Mouse (Mus musculus) retina, postnatal 7 days (tissue): ENCODE results near the gene Hsh2d.

Experiments used
- DNase-seq: peaks from one replicate; pipeline ENCODE4 v3.0.0-alpha.2; 2012; ENCODE audit warnings: low read depth, low spot score

The Hsh2d gene

DNA sequence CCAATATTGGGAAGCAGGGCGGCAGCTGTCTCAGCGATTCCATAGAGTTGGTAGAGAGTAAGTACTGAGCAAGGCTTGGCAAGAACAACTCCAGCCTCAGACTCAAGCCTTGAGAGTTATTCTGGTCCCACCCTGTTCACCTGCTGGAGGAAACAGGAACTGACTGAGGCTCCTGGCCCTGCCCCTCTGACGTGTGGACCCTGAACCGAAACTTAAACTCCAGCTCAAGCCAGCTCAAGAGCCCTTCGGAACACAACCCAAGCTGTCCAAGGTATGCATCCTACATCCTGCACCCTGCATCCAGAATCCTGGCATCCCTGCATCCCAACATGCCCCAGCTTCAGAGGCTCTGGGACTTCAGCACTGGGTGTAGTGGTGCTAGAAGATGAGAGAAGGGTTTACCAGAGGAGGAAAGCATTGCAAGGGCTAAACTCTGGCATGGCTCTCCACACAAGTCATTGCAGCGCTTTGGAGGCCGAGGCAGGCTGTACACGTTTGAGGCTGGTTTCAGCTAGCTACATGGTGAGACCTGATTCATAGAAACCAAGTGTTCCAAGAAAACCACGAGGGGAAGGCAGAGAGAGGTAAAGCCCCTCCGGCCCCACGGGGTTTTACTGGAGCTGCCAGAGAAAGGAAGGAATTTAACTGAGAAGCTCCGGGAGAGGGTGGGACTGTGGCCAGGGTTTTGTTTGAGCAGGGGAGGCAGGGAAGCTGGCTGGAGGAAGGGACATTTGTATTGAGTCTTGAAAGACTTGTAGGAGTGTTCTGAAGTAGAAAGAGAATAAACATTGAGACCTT, at the start of gene Hsh2d:
Hsh2d (plus strand) TSS at position 222 of the 798 bp plus-strand sequence.
- DNase-seq = no peak

DNA sequence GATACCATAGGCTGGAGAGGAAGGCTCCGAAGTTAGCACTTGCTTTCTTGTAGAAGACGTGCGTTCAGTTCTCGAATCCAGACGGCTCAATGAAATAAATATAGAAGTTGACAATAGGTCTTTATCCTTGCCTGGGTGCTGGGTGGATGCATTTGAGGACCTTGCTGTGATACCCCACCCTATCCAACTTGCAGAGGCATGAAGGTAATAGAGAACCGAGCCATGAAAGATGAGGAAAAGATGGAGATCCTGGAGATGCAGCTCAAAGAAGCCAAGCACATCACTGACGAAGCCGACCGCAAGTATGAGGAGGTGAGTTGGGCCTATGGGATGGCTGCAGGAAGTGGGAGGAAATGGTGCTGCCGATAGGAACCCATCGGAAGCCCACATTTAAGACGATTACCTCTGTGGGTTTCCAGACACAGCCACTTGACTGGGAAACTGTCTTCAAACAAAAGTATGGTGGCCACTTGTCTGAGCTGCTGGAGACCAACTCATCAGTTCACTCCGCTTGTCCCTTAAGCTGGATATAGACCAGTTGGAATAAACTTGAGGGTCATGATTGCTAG, 46.1 kb upstream of the Hsh2d start:
- DNase-seq = no peak

DNA sequence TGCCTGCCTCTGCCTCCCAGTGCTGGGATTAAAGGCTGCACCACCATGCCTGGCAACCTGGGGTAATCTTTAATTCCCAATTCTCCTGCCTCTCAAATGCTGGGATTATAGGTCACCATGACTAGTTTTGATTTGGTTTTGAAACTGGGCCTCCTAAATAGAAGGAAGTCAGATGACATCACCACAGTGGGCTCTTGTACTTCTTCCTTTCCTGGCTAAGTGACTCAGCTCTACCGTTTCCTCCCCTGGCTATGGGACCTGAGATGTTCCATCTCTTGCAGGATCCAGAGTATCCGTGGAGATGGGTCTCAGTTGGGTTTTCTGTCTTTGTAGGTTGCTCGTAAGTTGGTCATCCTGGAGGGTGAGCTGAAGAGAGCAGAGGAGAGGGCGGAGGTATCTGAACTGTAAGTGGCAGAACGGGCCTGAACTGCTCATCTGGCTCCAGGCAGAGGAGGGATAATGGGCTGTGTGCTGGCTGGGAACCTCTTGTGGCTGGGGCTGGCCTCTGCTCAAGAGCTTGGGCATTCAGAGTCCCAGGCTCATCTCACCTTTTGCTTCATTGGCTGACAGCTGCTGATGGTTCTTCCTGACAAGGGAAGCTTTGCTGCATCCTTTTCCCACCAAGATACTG, 45.0 kb upstream of the Hsh2d start:
- DNase-seq = no peak

DNA sequence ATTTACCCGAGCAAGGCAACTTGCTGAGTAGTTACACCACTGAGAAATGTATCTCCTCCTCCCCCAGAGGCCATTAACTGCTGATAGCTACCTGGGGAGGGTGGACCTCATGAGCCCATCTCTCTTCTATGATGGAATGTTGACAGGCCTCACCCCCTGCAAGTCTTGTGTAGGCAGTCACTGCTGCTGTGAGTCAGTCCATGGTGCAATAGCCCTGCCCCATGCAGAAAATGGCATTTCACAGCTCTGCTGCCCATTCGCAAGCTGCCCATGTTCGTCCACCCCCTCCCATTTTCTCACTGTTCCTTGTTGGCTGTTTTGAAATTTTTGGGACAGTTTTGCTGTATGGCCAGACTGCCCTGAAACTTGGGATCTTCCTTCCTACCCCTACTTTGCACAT, 43.9 kb upstream of the Hsh2d start:
- DNase-seq = no peak

DNA sequence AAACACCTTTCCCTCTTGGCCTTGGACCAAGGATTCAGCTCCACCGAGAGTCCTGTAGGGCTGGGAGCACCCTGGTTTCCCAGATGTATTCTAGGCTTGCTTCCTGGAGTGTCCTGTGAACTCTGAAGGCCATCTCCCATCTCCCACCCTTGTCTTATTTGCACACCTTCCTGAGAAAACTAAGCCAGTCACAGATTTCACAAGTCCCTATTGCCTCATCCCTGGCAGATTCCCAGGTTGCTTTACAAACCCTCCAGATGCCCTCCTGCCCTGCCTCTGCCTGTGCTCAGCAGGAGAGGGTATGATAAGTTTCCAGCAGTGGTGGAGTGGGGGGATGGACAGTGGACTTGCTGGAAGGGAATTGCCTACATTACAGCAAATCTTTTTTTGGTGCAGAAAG, 43.4 kb upstream of the Hsh2d start:
- DNase-seq = no peak

DNA sequence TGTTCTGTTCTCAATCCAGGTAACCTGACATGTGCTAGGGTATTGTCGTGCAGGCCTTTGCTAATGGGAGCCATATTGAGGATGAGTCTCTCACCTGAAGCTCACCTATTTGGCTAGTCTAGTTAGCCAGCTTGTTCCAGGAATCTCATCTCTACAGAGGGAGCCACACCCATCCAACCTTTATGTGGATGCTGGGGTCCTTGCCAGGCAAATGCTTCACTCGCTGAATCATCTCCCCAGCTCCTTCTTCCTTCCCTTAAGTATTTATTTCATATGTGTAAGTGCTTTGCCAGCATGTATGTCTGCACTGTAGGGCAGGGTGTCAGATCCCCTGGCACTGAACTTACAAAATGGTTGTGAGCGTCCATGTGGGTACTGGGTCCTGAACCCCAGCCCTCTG, 42.9 kb upstream of the Hsh2d start:
- DNase-seq = no peak

DNA sequence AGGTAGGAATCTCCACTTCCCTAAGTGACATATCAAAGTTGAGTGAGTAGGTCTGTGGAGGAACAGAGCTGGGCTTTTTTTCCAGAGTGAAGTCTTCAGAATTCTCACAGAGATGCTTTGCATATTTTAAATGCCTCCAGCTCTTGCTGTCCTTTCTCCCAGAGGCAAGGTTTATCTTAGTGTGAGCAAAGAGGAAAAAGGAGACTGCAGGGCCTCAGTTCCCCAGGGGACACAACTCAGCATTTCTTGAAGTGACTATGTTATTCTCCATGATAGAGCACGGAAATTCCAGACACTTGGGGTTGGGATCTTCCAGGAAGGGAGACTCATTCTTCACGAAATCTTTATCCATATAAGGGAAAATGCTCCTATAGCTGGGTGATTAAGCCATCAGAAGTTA, 42.2 kb upstream of the Hsh2d start:
- DNase-seq = no peak

DNA sequence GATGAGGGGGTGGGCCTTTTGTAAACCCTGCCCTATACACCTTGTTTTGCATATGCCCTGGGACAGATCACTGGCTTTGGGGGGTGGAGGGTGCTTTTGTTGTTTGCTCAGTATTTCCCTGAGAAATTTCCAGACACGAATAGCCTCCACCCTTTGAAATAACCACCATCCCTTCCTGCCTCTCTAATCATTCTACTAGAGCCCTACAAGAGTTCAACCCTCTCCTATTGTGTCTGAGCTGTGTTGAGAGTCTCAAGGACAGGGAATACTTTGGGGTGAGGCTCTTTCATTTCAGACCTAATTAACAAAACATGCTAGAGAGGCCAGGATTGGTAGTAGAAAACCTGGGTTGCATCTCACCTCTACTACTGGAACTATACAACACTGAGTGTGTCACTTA, 40.4 kb upstream of the Hsh2d start:
- no peak for DNase-seq

DNA sequence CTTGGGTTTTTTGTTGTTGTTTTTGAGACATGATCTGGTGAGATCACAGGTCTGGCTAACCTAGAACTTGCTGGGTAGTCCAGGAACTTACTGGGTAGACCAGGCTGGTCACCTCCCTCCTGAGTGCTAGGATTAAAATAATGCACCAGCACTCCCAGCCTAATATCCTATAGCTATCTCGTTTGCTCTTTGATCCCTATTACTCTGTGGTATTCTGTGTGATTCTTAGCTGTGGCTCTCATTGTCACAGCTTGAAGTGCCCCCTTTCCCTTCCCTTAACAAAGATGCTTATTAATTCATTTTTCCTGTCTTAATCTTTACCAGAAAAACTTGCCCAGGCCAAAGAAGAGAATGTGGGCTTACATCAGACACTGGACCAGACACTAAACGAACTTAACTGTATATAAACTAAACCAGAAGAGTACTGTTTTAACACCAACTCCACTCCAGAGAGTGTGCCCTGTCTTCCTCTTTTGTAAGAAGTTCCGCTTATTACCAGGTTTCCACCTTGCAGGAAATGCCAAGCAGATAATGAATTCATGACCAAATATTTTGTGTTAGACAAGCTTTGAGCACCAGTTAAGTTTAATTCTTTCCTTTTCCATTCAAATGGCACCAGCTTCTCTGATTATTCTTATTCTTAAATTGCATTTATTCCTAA, 37.9 kb upstream of the Hsh2d start:
- DNase-seq = no peak

DNA sequence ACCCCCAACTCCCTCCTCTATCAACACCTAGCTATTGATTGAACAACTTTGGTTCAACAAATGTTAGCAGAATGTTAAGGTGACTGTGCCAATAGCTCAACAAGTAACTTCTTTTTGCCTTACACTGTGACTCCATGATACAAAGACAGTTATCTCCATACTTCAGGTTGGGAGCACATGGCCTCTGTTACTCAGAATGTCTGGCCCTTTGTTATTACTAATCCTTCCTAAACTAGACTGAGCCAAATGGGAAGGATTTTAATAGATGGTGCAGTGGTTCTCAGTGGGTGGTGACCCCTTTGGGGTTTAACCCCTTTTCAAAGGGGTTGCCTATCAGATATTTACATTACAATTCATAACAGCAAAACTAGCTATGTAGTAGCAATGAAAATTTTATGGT, 36.1 kb upstream of the Hsh2d start:
- no peak for DNase-seq

DNA sequence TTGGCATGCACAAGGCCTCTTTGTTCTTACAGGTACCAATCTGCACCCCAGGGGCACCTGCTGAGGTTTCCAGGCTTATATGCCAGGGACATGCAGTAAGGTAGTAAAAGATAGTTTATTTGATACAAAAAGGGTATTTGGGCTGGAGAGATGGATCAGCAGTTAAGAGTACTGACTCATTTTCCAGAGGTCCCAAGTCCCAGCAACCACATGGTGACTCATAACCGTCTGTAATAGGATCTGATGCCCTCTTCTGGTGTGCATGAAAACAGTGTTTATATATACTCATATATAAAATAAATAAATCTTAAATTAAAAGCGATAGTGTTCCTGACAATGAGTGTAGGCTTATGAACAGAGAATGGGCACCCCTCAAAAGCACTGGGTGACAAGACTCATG, 31.3 kb upstream of the Hsh2d start:
- no peak for DNase-seq

DNA sequence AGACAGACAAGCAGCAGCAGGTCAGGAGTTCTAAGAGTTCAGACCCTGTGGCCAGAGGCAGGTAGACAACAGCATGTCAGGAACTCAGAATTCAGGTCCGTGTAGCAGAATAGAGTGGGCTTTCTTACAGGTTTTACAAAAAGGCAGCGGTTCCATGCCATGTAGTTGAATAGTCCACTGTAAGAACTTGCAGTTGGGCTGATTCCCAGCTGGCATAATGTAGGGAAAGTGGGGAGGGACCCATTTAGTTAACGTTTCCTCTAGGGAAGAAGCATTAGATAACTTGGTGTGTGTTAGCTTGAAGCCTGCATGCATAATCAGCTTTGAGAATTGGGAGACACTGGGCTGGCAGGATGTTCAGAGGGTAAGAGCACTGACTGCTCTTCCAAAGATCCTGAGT, 30.7 kb upstream of the Hsh2d start:
- DNase-seq = no peak

DNA sequence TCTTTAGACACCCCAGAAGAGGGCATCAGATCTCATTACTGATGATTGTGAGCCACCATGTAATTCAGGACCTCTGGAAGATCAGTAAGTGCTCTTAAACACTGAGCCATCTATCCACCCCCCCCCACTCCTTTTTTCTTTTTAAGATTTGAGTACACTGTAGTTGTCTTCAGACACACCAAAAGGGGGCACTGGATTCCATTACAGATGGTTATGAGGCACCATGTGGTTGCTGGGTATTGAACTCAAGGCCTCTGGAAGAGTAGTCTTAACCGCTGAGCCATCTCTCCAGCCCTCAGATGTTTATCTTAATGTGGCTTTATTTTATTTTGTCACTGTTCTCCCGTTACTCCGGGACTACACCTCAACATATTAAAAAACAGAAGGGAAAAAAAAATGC, 29.4 kb upstream of the Hsh2d start:
- DNase-seq = no peak

DNA sequence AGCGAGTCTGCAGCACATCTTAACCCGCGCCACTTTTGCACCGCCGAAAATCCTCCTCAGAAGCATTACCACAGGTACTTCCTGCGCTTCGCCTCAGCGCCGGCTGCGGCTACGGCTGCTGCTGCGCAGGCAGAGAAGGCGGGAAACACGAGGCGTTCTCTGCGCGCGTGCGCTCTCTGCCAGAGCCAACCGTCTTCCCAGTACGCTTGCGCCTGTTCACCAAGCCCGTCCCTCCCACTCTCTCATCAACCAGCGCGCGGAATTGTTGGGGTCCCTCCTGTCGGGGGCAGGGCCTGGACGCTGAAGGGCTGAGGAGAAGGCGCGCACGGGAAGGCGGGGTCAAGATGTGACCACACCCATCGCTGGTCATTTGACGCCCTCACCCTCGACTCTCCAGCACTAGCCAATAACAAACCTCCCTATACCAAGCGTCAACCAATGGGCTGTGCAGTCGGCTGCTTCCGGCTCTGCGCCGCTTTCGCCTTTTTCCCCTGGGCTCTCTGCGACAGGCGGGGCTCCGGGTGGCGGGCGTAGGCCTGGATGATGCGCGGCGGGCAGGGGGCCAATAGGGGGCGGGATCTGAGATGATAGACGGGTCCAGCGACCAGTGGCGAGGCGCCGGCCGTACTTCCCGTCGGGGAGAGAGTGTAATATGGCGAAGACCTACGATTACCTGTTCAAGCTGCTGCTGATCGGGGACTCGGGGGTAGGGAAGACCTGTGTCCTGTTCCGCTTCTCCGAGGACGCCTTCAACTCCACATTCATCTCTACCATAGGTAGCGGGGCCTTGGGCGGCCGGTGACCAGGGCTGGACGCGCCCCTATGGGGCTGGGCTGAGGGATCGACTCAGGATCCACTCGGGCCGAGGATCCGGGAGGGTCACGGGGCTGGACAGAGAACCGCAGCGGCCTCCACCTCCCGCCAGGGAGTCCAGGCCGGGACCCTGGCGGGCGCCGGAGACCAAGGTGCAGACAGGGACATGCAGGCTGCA, 28.4 kb upstream of the Hsh2d start, which contains the start of gene Rab8a:
Rab8a (plus strand) TSS at position 494 of the 991 bp plus-strand sequence.
- peak; percentile 99 for DNase-seq

DNA sequence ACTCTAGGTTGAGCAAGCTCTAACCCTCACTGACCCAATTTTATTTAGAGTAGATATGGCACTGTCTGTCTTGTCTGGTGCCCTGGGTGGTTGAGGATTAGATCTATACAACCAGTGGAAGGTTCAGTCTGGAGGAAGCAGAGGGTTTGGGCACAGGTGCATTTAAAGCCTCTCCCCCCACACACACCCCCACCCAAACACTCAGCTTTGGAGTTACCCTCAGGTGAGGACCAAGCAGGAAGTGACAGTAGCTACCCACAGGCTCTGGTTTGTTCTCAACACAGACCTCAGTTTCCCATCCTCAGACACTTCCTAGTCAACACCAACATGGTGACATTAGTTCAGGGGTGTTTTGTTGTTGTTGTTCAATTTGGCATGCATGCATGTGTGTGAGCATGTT, 26.6 kb upstream of the Hsh2d start:
- no peak for DNase-seq

DNA sequence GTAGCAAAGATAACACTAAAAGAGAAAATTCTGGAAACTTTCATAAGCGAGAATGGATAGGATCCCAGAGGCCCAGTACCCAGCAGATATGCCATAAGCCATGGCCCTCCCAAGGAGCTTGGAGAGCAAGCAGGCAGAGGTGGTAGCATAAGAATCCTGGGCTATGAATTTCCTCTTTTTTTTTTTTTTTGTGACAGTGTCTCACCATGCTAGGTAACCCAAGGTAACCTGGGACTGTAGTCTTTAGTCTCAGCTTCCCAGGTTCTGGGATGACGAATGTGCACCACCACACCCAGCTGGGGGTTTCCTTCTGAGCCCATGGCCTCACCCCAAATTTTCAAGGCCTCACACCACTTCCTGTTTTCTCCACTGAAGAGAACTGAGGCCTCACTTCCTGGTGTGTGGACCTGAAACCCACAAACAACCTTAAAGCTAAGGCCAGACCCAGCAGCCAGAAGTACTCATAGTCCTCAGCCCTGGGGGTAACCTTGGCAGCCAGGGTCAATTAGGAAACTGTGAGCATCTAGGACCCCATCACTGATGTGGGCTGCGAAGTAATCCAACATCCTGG, 20.3 kb upstream of the Hsh2d start:
- DNase-seq = no peak

DNA sequence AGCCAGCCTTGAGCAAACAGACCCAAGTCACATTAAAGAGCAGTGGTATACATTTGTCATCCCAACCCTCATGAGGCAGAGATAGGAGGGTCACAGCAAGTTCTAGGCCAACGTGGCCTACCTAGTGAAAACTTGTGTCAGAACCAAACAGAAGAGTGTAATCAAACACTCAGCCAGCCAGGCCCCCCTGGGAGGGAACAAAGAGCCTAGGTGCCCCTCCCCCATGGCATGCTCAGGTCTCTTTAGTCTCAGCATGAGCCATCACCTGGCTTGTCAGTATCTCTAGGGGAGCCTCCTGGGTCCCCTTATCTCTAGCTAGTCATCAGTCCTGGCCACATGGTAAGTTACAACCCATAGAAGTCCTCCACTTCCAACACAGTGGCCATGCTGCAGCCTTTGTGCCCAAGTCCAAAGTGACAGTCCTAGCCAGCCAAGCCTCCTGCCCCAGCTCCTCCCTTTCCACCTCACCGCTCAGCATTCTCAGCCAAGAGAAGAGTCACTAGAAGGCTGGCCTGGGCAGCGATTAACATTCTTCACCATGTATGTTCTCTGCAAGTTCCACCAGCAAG, 19.7 kb upstream of the Hsh2d start:
- DNase-seq = no peak

DNA sequence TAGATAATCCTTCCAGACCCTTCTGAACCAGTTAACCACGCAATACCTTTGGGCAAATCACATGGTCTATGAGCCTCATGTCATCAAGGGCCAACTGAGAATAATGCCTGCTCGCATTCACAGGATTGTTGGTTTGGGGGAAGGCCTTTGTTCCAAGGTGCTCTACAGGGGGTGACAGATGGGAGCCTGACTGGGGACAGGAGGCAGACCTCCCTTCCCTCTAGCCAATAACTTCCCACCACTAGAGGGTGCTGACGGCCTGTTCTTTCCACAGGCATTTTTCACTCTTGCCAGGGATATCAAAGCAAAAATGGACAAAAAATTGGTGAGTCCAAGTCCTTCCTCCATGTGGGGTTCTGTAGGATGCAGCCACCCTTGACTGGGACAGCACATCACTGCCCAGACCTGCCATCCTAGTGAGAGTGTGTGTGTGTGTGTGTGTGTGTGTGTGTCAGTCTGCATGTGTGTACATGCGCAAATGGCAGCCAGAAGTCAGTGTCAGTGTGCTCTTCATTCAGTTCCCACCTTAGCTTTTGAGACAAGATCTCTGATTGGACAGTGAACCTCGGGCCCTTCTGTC, 12.0 kb upstream of the Hsh2d start:
- peak; percentile 46 for DNase-seq

DNA sequence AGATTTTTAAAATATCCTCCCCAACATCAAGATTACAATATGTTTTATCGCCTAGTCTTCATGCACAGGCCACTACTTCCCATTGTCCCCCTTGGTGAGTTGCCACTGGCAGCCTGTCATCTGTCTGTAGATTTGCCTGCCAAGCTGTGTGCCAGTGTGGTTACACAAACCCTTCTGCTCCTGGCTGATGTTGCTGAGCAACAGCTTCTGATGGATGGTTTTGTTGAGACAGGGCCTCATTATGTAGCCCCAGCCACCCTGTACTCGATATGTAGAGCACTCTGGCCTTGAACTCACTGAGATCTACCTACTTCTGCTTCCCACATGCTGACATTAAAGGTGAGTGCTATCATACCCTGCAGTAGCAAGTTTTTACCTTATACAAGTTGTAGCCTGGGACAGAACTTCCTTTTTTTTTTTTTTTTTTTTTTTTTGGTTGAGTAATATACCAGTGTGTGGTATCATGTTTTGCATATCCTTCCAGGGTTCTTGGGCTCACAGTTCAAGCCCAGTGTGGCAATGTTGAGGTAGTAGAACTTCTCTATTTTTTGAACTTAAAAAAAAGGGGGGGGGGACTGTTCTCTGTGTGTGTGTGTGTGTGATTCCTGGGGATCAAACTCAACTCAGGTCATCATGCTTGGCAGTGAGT, 5.8 kb upstream of the Hsh2d start:
- DNase-seq = no peak
